Mouse (Mus musculus) kidney, postnatal 36 days (tissue): ENCODE results near the gene AW551984.

ENCODE experiments used
- DNase-seq, 2 experiments: peaks; one replicate each; pipeline ENCODE4 v3.0.0; 2021 to 2022; ENCODE audit warnings: mixed read lengths in 2 of 2

Gene AW551984

GRCm38 (mm10) chr9:39603999-39604453 is at the start of gene AW551984:
TSS of gene AW551984 (minus strand) at chr9:39604403.
- no peak for DNase-seq

- no peak for DNase-seq
These were observed 43.2 kb upstream of the AW551984 start for GRCm38 (mm10) chr9:39647382-39647781.

- DNase-seq: no peak
These were observed 40.6 kb upstream of the AW551984 start, which contains the start of gene Olfr961 for GRCm38 (mm10) chr9:39644785-39645184. TSS of gene Olfr961 (plus strand) at chr9:39645085.

- DNase-seq: no peak
These were observed 29.9 kb upstream of the AW551984 start for GRCm38 (mm10) chr9:39633913-39634594.

- DNase-seq: no peak
These were observed 24.9 kb upstream of the AW551984 start for GRCm38 (mm10) chr9:39629069-39629468.

GRCm38 (mm10) chr9:39624711-39625110 is 20.5 kb upstream of the AW551984 start:
- DNase-seq: no peak

GRCm38 (mm10) chr9:39623783-39624182 is 19.6 kb upstream of the AW551984 start:
- DNase-seq: no peak

GRCm38 (mm10) chr9:39621073-39621472 is 16.9 kb upstream of the AW551984 start, which contains the start of gene Olfr960:
TSS of gene Olfr960 (plus strand) at chr9:39621373.
- DNase-seq: no peak

GRCm38 (mm10) chr9:39611953-39612352 is 7.8 kb upstream of the AW551984 start:
- peak in 1 of 2 experiments; percentile 20 for DNase-seq

- DNase-seq: no peak
These were observed 6.2 kb upstream of the AW551984 start, which contains the start of gene Olfr148 for GRCm38 (mm10) chr9:39610355-39610754. TSS of gene Olfr148 (plus strand) at chr9:39610655.

GRCm38 (mm10) chr9:39608497-39608896 is 4.3 kb upstream of the AW551984 start:
- no peak for DNase-seq

- no peak for DNase-seq
These were observed 814 bp downstream of the AW551984 start for GRCm38 (mm10) chr9:39603333-39603845.

- no peak for DNase-seq
These were observed 1.5 kb downstream of the AW551984 start for GRCm38 (mm10) chr9:39602536-39603332.

- no peak for DNase-seq
These were observed 27.2 kb downstream of the AW551984 start for GRCm38 (mm10) chr9:39577050-39577449.

GRCm38 (mm10) chr9:39575469-39575868 is 28.7 kb downstream of the AW551984 start, which contains the start of gene Olfr959:
TSS of gene Olfr959 (minus strand) at chr9:39575569.
- no peak for DNase-seq

- no peak for DNase-seq
These were observed 45.9 kb downstream of the AW551984 start for GRCm38 (mm10) chr9:39558349-39558647.

GRCm38 (mm10) chr9:39557529-39558348 is 46.5 kb downstream of the AW551984 start:
- no peak for DNase-seq

GRCm38 (mm10) chr9:39553946-39554345 is 50.3 kb downstream of the AW551984 start, which contains the start of gene Olfr958:
TSS of gene Olfr958 (minus strand) at chr9:39554054.
- no peak for DNase-seq

- no peak for DNase-seq
These were observed 53.4 kb downstream of the AW551984 start for GRCm38 (mm10) chr9:39550806-39551205.
